Comparison of ENCODE assay signal across 12 mouse cellular contexts in the genomic region with DNA sequence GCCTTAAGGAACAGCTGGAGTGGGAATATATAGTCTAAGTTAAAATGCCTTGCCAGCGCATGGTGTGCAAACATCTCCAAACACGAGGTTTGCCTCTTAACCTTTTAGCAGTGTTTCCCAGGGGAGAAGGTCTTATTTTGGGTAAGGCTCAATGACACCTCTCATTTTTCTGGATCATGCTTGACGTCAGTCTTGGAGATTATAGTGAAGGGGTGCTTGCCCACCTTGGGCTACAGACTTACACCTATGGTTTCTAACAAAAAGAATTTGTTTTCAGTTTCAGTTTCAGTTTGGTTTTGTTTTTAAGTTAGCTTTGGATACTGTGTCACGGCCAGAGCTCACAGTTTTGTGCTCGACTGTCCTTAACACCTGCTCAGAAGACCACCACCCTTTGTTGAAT. TPM values are rescaled to one million over a fixed set of nuclear protein-coding genes. Genes with fewer than 3 reads are reported as not detected.
DNase-seq lines count a peak whose midpoint lies in the region; ATAC-seq and TF ChIP-seq lines count a peak whose summit lies in the region.
"Had no signal": no experiment of that assay in that cellular context is flagged by ENCODE, and none has a peak within 500 bp of the region (broad histone marks: within the 10 kb centered on the region; RNA-seq: fewer than 3 reads in every experiment).

No protein-coding gene starts in this region.

- ATAC-seq in heart, postnatal 0 days (ENCODE audit: insufficient read depth, low read depth) = no peak
- no peak for ATAC-seq in heart, embryonic 12.5 days (ENCODE audit: insufficient number of reproducible peaks, low FRiP score)
- ATAC-seq in midbrain, embryonic 13.5 days = no peak
- no peak for ATAC-seq in midbrain, embryonic 11.5 days (ENCODE audit: low FRiP score)
- ATAC-seq in hematopoietic stem cell, adult 5-6 weeks (replicated peaks in 1 of 2; ENCODE audit: insufficient read depth in 1 of 2, low FRiP score in 2 of 2, low TSS enrichment in 1 of 2, low read depth in 1 of 2, poor library complexity in 2 of 2, severe bottlenecking in 2 of 2) = peak; percentile 12 to 33; a peak in 1 of 4 replicates

- no peak for TF ChIP-seq EP300 in heart, postnatal 0 days (IDR thresholded peaks at IDR 0.05; ENCODE audit: low read depth)

- 0 out of 2 replicates have a peak, but pooled peaks cover 10% of the 10 kb centered on the region for H3K4me1 ChIP-seq in heart, postnatal 0 days (ENCODE audit: control insufficient read depth, insufficient read depth)
- peaks cover 5% of the 10 kb centered on the region; the same call in 1 of the 2 replicates for H3K4me1 ChIP-seq in heart, embryonic 12.5 days (replicated peaks)
- peaks cover 61% of the 10 kb centered on the region for H3K4me1 ChIP-seq in midbrain, embryonic 13.5 days (replicated peaks)
- peaks cover 19% of the 10 kb centered on the region for H3K4me1 ChIP-seq in midbrain, embryonic 11.5 days (ENCODE audit: control insufficient read depth, insufficient read depth, low read length)

- TF ChIP-seq CTCF in heart, postnatal 0 days (IDR thresholded peaks at IDR 0.05; ENCODE audit: low read depth) = no peak

- H3K27ac ChIP-seq in heart, postnatal 0 days (ENCODE audit: low read depth) = no peak overlapping the region
- no peak overlapping the region for H3K27ac ChIP-seq in heart, embryonic 12.5 days (ENCODE audit: poor library complexity, severe bottlenecking)
- no peak overlapping the region for H3K27ac ChIP-seq in midbrain, embryonic 13.5 days
- no peak overlapping the region for H3K27ac ChIP-seq in midbrain, embryonic 11.5 days (ENCODE audit: low read depth, low read length)
- H3K27ac ChIP-seq: limb, embryonic 13.5 days; neural tube, embryonic 12.5 days had no signal

- intact Hi-C loops in left cerebral cortex, postnatal 10 days (cut with DNase I) = loop anchor here (5.0 kb wide), 1 partner anchor 91 kb away; no protein-coding TSS in a partner anchor

- DNase-seq in heart, postnatal 0 days (ENCODE audit: low spot score) = no peak
- no peak for DNase-seq in midbrain, embryonic 11.5 days (ENCODE audit: low spot score, missing footprints)
- DNase-seq in splenic B cell, adult 2 months (ENCODE audit: low read depth, low spot score) = peak; percentile 41
- no peak for DNase-seq in left cerebral cortex, postnatal 10 days (ENCODE audit: extremely low spot score in 1 of 2, low spot score in 2 of 2)
- DNase-seq in embryo, embryonic 10 days (ENCODE audit: low spot score) = no peak
- DNase-seq: cerebellum, adult 9-10 months; kidney, postnatal 14 days had no signal

- 62% methylated on average over 5 of the region's 5 CpGs for WGBS in heart, postnatal 0 days
- WGBS in heart, embryonic 12.5 days = 66% methylated on average over 5 of the region's 5 CpGs
- WGBS in midbrain, embryonic 13.5 days = 62% methylated on average over 5 of the region's 5 CpGs
- 74% methylated on average over 5 of the region's 5 CpGs for whole genome bisulfite sequencing in midbrain, embryonic 11.5 days

- no peaks in the 10 kb centered on the region for H3K36me3 ChIP-seq in heart, postnatal 0 days (replicated peaks; ENCODE audit: control insufficient read depth, insufficient read depth, low read length)
- no peaks in the 10 kb centered on the region for H3K36me3 ChIP-seq in heart, embryonic 12.5 days
- H3K36me3 ChIP-seq in midbrain, embryonic 13.5 days = peaks cover 15% of the 10 kb centered on the region
- 0 out of 2 replicates have a peak, but pooled peaks cover 2% of the 10 kb centered on the region for H3K36me3 ChIP-seq in midbrain, embryonic 11.5 days (ENCODE audit: control insufficient read depth, insufficient read depth, low read length)
- H3K36me3 ChIP-seq in splenic B cell, adult 2 months (ENCODE audit: control insufficient read depth, insufficient read depth, low read length, poor library complexity, severe bottlenecking) = 0 out of 2 replicates have a peak, but pooled peaks cover 2% of the 10 kb centered on the region
- H3K36me3 ChIP-seq: limb, embryonic 13.5 days had no signal

- no peak overlapping the region for H3K9ac ChIP-seq in heart, postnatal 0 days (replicated peaks; ENCODE audit: low read depth, low read length)
- H3K9ac ChIP-seq in heart, embryonic 12.5 days = no peak overlapping the region
- no peak overlapping the region for H3K9ac ChIP-seq in midbrain, embryonic 13.5 days (replicated peaks)
- H3K9ac ChIP-seq in midbrain, embryonic 11.5 days (ENCODE audit: low read length) = no peak overlapping the region
- H3K9ac ChIP-seq: limb, embryonic 13.5 days; neural tube, embryonic 12.5 days had no signal

- H3K27me3 ChIP-seq in heart, postnatal 0 days (ENCODE audit: control insufficient read depth, insufficient read depth, low read length) = peaks cover 35% of the 10 kb centered on the region
- H3K27me3 ChIP-seq in heart, embryonic 12.5 days (replicated peaks) = peaks cover 25% of the 10 kb centered on the region
- H3K27me3 ChIP-seq in midbrain, embryonic 13.5 days = no peaks in the 10 kb centered on the region
- H3K27me3 ChIP-seq in midbrain, embryonic 11.5 days (ENCODE audit: control insufficient read depth, insufficient read depth, low read length) = no peaks in the 10 kb centered on the region
- H3K27me3 ChIP-seq in splenic B cell, adult 2 months (ENCODE audit: control insufficient read depth, insufficient read depth, low read length, poor library complexity, severe bottlenecking) = no peaks in the 10 kb centered on the region
- H3K27me3 ChIP-seq: neural tube, embryonic 12.5 days had no signal

- H3K4me3 ChIP-seq in heart, postnatal 0 days (ENCODE audit: low read depth, low read length) = no peak overlapping the region
- no peak overlapping the region for H3K4me3 ChIP-seq in heart, embryonic 12.5 days
- no peak overlapping the region for H3K4me3 ChIP-seq in midbrain, embryonic 13.5 days (replicated peaks)
- H3K4me3 ChIP-seq in midbrain, embryonic 11.5 days (ENCODE audit: low read depth, low read length) = no peak overlapping the region
- H3K4me3 ChIP-seq: limb, embryonic 13.5 days; neural tube, embryonic 12.5 days had no signal

- no peaks in the 10 kb centered on the region for H3K9me3 ChIP-seq in heart, postnatal 0 days (replicated peaks; ENCODE audit: control insufficient read depth, low read length)
- no peaks in the 10 kb centered on the region for H3K9me3 ChIP-seq in heart, embryonic 12.5 days (replicated peaks)
- no peaks in the 10 kb centered on the region for H3K9me3 ChIP-seq in midbrain, embryonic 13.5 days
- H3K9me3 ChIP-seq in midbrain, embryonic 11.5 days (ENCODE audit: control insufficient read depth, low read length) = no peaks in the 10 kb centered on the region
- H3K9me3 ChIP-seq: limb, embryonic 13.5 days; neural tube, embryonic 12.5 days had no signal

- peak overlapping the region; percentile 1; the same call in 1 of the 2 replicates for H3K4me2 ChIP-seq in heart, postnatal 0 days (ENCODE audit: low read depth, low read length)
- no peak overlapping the region for H3K4me2 ChIP-seq in heart, embryonic 12.5 days
- H3K4me2 ChIP-seq in midbrain, embryonic 13.5 days (replicated peaks) = peak overlapping the region; percentile 14; the same call in 1 of the 2 replicates
- H3K4me2 ChIP-seq in midbrain, embryonic 11.5 days = no peak overlapping the region
- H3K4me2 ChIP-seq: limb, embryonic 13.5 days; neural tube, embryonic 12.5 days had no signal

RNA-seq across cellular contexts. Expression of a gene that starts 3.8 kb away (rescaled TPM):
- 1.9 TPM in 1 of 2 replicates, not detected in the other for total RNA-seq in heart, postnatal 0 days (2014; rRNA removed; ENCODE audit: low replicate concordance)
- polyA plus RNA-seq in heart, postnatal 0 days (2015; fragmentation: Nextera tagmentation; extraction: Ambion mirVana) = 0.16 and 0.21 TPM in 2 replicates
- 0.73 and 0.87 TPM in 2 replicates for polyA plus RNA-seq in heart, embryonic 12.5 days (2016; fragmentation: Nextera tagmentation; extraction: Ambion mirVana)
- polyA plus RNA-seq in midbrain, embryonic 13.5 days (2015; fragmentation: Nextera tagmentation; extraction: Ambion mirVana) = 11.1 and 17.3 TPM in 2 replicates
- 15.9 and 16.0 TPM in 2 replicates for polyA plus RNA-seq in midbrain, embryonic 11.5 days (2014; fragmentation: Nextera tagmentation; extraction: Ambion mirVana)
- 29.7 and 36.6 TPM in 2 replicates for total RNA-seq in hematopoietic stem cell, adult 5-6 weeks (2017)
- total RNA-seq in left cerebral cortex, postnatal 10 days (2021) = 10 to 100 TPM; 61.2 to 63.0 TPM

Comparison
In these comparisons a context has a peak if more than half of its experiments do, and no peak if none do; other contexts are left out.
1. H3K4me2 ChIP-seq: peak in heart, postnatal 0 days (single experiment) and midbrain, embryonic 13.5 days (single experiment); none in heart, embryonic 12.5 days (single experiment) and midbrain, embryonic 11.5 days (single experiment).
2. ATAC-seq: peak in hematopoietic stem cell, adult 5-6 weeks (2 of 2); none in heart, postnatal 0 days (single experiment), heart, embryonic 12.5 days (single experiment), midbrain, embryonic 13.5 days (single experiment) and midbrain, embryonic 11.5 days (single experiment).